Mouse (Mus musculus): Measurements from ENCODE around the gene Meis1. TPM values are rescaled to one million over a fixed set of nuclear protein-coding genes. Genes with fewer than 3 reads are reported as not detected.

Meis1 gene
- polyA plus RNA-seq, 1 experiment from 2014 or later = 112 TPM

- Histone ChIP-seq H3K27me3 (replicated peaks) (no peaks in the 10 kb centered on the region), H3K4me1 (replicated peaks) (peaks cover 9% of the 10 kb centered on the region; the same call in 1 of the 2 replicates), H3K27ac (no peak overlapping the region), H3K36me3 (no peaks in the 10 kb centered on the region; the same call in 1 of the 2 replicates), H3K4me3 (replicated peaks) (no peak overlapping the region), H3K9ac (no peak overlapping the region), H3K4me2 (replicated peaks) (no peak overlapping the region), H3K9me3 (no peaks in the 10 kb centered on the region)
- 91% methylated on average over 1 of the region's 1 CpGs for WGBS
- ATAC-seq = no peak
Observed at GRCm38 (mm10) chr11:18975087-18975486, 43.7 kb downstream of the Meis1 start.

GRCm38 (mm10) chr11:18973808-18974207 is 45.0 kb downstream of the Meis1 start:
- Histone ChIP-seq H3K9me3 (no peaks in the 10 kb centered on the region), H3K4me2 (replicated peaks) (no peak overlapping the region), H3K4me1 (replicated peaks) (peaks cover 11% of the 10 kb centered on the region; the same call in 1 of the 2 replicates), H3K27ac (no peak overlapping the region), H3K36me3 (no peaks in the 10 kb centered on the region; the same call in 1 of the 2 replicates), H3K4me3 (replicated peaks) (no peak overlapping the region), H3K27me3 (replicated peaks) (no peaks in the 10 kb centered on the region), H3K9ac (no peak overlapping the region)
- ATAC-seq = no peak
- WGBS = 24% methylated on average over 3 of the region's 3 CpGs

GRCm38 (mm10) chr11:18972968-18973367 is 45.8 kb downstream of the Meis1 start:
- Histone ChIP-seq H3K4me3 (replicated peaks) (no peak overlapping the region), H3K36me3 (no peaks in the 10 kb centered on the region; the same call in 1 of the 2 replicates), H3K9ac (no peak overlapping the region), H3K4me1 (replicated peaks) (peaks cover 11% of the 10 kb centered on the region; the same call in 1 of the 2 replicates), H3K4me2 (replicated peaks) (no peak overlapping the region), H3K27me3 (replicated peaks) (no peaks in the 10 kb centered on the region), H3K9me3 (no peaks in the 10 kb centered on the region), H3K27ac (no peak overlapping the region)
- no peak for ATAC-seq

- ATAC-seq = no peak
- H3K9ac ChIP-seq = no peak overlapping the region
- H3K4me1 ChIP-seq (replicated peaks) = peaks cover 11% of the 10 kb centered on the region; the same call in 1 of the 2 replicates
- H3K36me3 ChIP-seq = no peaks in the 10 kb centered on the region; the same call in 1 of the 2 replicates
- H3K27me3 ChIP-seq (replicated peaks) = no peaks in the 10 kb centered on the region
- H3K4me2 ChIP-seq (replicated peaks) = no peak overlapping the region
- no peaks in the 10 kb centered on the region for H3K9me3 ChIP-seq
- WGBS = 34% methylated on average over 3 of the region's 3 CpGs
- no peak overlapping the region for H3K4me3 ChIP-seq (replicated peaks)
- H3K27ac ChIP-seq = no peak overlapping the region
Observed at GRCm38 (mm10) chr11:18971551-18971950, 47.2 kb downstream of the Meis1 start.

GRCm38 (mm10) chr11:18969920-18970336 is 48.9 kb downstream of the Meis1 start:
- 47% methylated on average over 2 of the region's 2 CpGs for WGBS
- Histone ChIP-seq H3K27ac (no peak overlapping the region), H3K4me3 (replicated peaks) (no peak overlapping the region), H3K9ac (no peak overlapping the region), H3K27me3 (replicated peaks) (no peaks in the 10 kb centered on the region), H3K9me3 (no peaks in the 10 kb centered on the region), H3K4me1 (replicated peaks) (peaks cover 13% of the 10 kb centered on the region; the same call in 1 of the 2 replicates), H3K4me2 (replicated peaks) (no peak overlapping the region), H3K36me3 (no peaks in the 10 kb centered on the region; the same call in 1 of the 2 replicates)
- ATAC-seq = no peak

GRCm38 (mm10) chr11:18964418-18964817 is 54.4 kb downstream of the Meis1 start:
- no peak overlapping the region for H3K27ac ChIP-seq
- H3K9me3 ChIP-seq = no peaks in the 10 kb centered on the region
- peaks cover 24% of the 10 kb centered on the region for H3K4me1 ChIP-seq (replicated peaks)
- H3K4me2 ChIP-seq (replicated peaks) = no peak overlapping the region
- H3K9ac ChIP-seq = no peak overlapping the region
- no peaks in the 10 kb centered on the region for H3K27me3 ChIP-seq (replicated peaks)
- 55% methylated on average over 5 of the region's 5 CpGs for WGBS
- no peak overlapping the region for H3K4me3 ChIP-seq (replicated peaks)
- no peak for ATAC-seq
- no peaks in the 10 kb centered on the region for H3K36me3 ChIP-seq

GRCm38 (mm10) chr11:18963202-18964136 is 55.3 kb downstream of the Meis1 start:
- 0 out of 2 replicates have a peak overlapping the region, but pooled peaks have one; percentile 22 for H3K27ac ChIP-seq
- H3K27me3 ChIP-seq (replicated peaks) = no peaks in the 10 kb centered on the region
- no peak overlapping the region for H3K9ac ChIP-seq
- WGBS = 31% methylated on average over 15 of the region's 15 CpGs
- no peaks in the 10 kb centered on the region for H3K36me3 ChIP-seq
- H3K4me1 ChIP-seq (replicated peaks) = peaks cover 26% of the 10 kb centered on the region
- H3K4me3 ChIP-seq (replicated peaks) = no peak overlapping the region
- no peak overlapping the region for H3K4me2 ChIP-seq (replicated peaks)
- ATAC-seq = no peak
- H3K9me3 ChIP-seq = no peaks in the 10 kb centered on the region

- Histone ChIP-seq H3K27ac (no peak overlapping the region), H3K36me3 (no peaks in the 10 kb centered on the region), H3K4me3 (replicated peaks) (no peak overlapping the region), H3K9me3 (no peaks in the 10 kb centered on the region), H3K9ac (no peak overlapping the region), H3K4me1 (replicated peaks) (peaks cover 39% of the 10 kb centered on the region), H3K27me3 (replicated peaks) (no peaks in the 10 kb centered on the region), H3K4me2 (replicated peaks) (no peak overlapping the region)
- no peak for ATAC-seq
- 42% methylated on average over 1 of the region's 1 CpGs for WGBS
Observed at GRCm38 (mm10) chr11:18959465-18959864, 59.3 kb downstream of the Meis1 start.

GRCm38 (mm10) chr11:18957805-18958770 is 60.7 kb downstream of the Meis1 start:
- H3K36me3 ChIP-seq = no peaks in the 10 kb centered on the region
- peak; percentile 54; the same call in 1 of the 2 replicates for ATAC-seq
- H3K27me3 ChIP-seq (replicated peaks) = no peaks in the 10 kb centered on the region
- peak overlapping the region; percentile 53 for H3K4me2 ChIP-seq (replicated peaks)
- H3K9ac ChIP-seq = no peak overlapping the region
- WGBS = 32% methylated on average over 12 of the region's 12 CpGs
- H3K27ac ChIP-seq = peak overlapping the region; percentile 60
- no peaks in the 10 kb centered on the region for H3K9me3 ChIP-seq
- peaks cover 31% of the 10 kb centered on the region for H3K4me1 ChIP-seq (replicated peaks)
- H3K4me3 ChIP-seq (replicated peaks) = no peak overlapping the region

GRCm38 (mm10) chr11:18957097-18957804 is 61.5 kb downstream of the Meis1 start:
- Histone ChIP-seq H3K4me3 (replicated peaks) (no peak overlapping the region), H3K36me3 (no peaks in the 10 kb centered on the region), H3K9me3 (no peaks in the 10 kb centered on the region), H3K27ac (peak overlapping the region; percentile 42; the same call in 1 of the 2 replicates), H3K4me2 (replicated peaks) (peak overlapping the region; percentile 53), H3K9ac (no peak overlapping the region), H3K27me3 (replicated peaks) (no peaks in the 10 kb centered on the region), H3K4me1 (replicated peaks) (peaks cover 28% of the 10 kb centered on the region)
- WGBS = 27% methylated on average over 12 of the region's 12 CpGs
- peak; percentile 71 for ATAC-seq

GRCm38 (mm10) chr11:18955969-18956368 is 62.8 kb downstream of the Meis1 start:
- no peaks in the 10 kb centered on the region for H3K36me3 ChIP-seq
- H3K4me3 ChIP-seq (replicated peaks) = no peak overlapping the region
- 70% methylated on average over 7 of the region's 7 CpGs for WGBS

More at GRCm38 (mm10) chr11:18955969-18956368, 62.8 kb downstream of the Meis1 start:
- no peak for ATAC-seq
- peaks cover 21% of the 10 kb centered on the region for H3K4me1 ChIP-seq (replicated peaks)
- no peak overlapping the region for H3K27ac ChIP-seq
- no peaks in the 10 kb centered on the region for H3K27me3 ChIP-seq (replicated peaks)
- H3K9me3 ChIP-seq = no peaks in the 10 kb centered on the region
- H3K4me2 ChIP-seq (replicated peaks) = no peak overlapping the region
- H3K9ac ChIP-seq = no peak overlapping the region

Data from intestine, embryonic 15.5 days (tissue).